Mouse (Mus musculus): ENCODE measurements around the gene Pnpla7. TPM values are rescaled to one million over a fixed set of nuclear protein-coding genes. Genes with fewer than 3 reads are reported as not detected.

Gene Pnpla7
- polyA plus RNA-seq (2017; shearing (Covaris generic)) = 10 to 100 TPM; 80.2 to 86.3 TPM

GRCm38 (mm10) chr2:24975704-24976297 is at the start of gene Pnpla7:
Gene Pnpla7, plus strand, starts transcription at chr2:24976033.

GRCm38 (mm10) chr2:24935057-24935796 is 40.6 kb upstream of the Pnpla7 start, which contains the start of gene Arrdc1:
Gene Arrdc1, minus strand, starts transcription at chr2:24935252.

GRCm38 (mm10) chr2:24949421-24950188 is 26.2 kb upstream of the Pnpla7 start, which contains the start of gene Zmynd19:
Gene Zmynd19, plus strand, starts transcription at chr2:24949792.

GRCm38 (mm10) chr2:24962304-24963000 is 13.4 kb upstream of the Pnpla7 start, which contains the start of gene Dph7:
Gene Dph7, plus strand, starts transcription at chr2:24962400.

GRCm38 (mm10) chr2:24974906-24975703 is 728 bp upstream of the Pnpla7 start, which contains the start of gene Mrpl41:
Gene Mrpl41, minus strand, starts transcription at chr2:24975098.

GRCm38 (mm10) chr2:25054221-25055067 is 78.6 kb downstream of the Pnpla7 start, which contains the start of gene Nsmf:
Gene Nsmf, plus strand, starts transcription at chr2:25054355.

GRCm38 (mm10) chr2:25080076-25080475 is 104.2 kb downstream of the Pnpla7 start, which contains the start of gene Entpd8:
Gene Entpd8, plus strand, starts transcription at chr2:25080304.

GRCm38 (mm10) chr2:25095109-25095850 is 119.4 kb downstream of the Pnpla7 start, which contains the start of gene Noxa1:
Gene Noxa1, minus strand, starts transcription at chr2:25095149.

Other genes with a start within 250 kb of the Pnpla7 start
- gene Cacna1b, start 212.9 kb upstream of the Pnpla7 start, polyA plus RNA-seq (2017; shearing (Covaris generic)) = under 1 TPM; 0.11 to 0.22 TPM
- gene Ehmt1, start 56.4 kb upstream of the Pnpla7 start, polyA plus RNA-seq (2017; shearing (Covaris generic)) = 10 to 100 TPM; 42.0 to 43.0 TPM
- gene Arrdc1, start 40.8 kb upstream of the Pnpla7 start, polyA plus RNA-seq (2017; shearing (Covaris generic)) = 100 to 1,000 TPM; 238 to 261 TPM
- gene Zmynd19, start 26.2 kb upstream of the Pnpla7 start, polyA plus RNA-seq (2017; shearing (Covaris generic)) = 10 to 100 TPM; 17.1 to 20.3 TPM
- 10 to 100 TPM; 31.9 to 39.7 TPM for gene Dph7, start 13.6 kb upstream of the Pnpla7 start, polyA plus RNA-seq (2017; shearing (Covaris generic))
- 10 to 100 TPM; 82.9 to 86.7 TPM for gene Mrpl41, start 935 bp upstream of the Pnpla7 start, polyA plus RNA-seq (2017; shearing (Covaris generic))
- gene Nsmf, start 78.3 kb downstream of the Pnpla7 start, polyA plus RNA-seq (2017; shearing (Covaris generic)) = 10 to 100 TPM; 35.8 to 65.7 TPM
- gene Entpd8, start 104.3 kb downstream of the Pnpla7 start, polyA plus RNA-seq (2017; shearing (Covaris generic)) = 1 to 10 TPM; 1.1 to 2.4 TPM
- gene Noxa1, start 119.1 kb downstream of the Pnpla7 start, polyA plus RNA-seq (2017; shearing (Covaris generic)) = 10 to 100 TPM in 1 of 2 experiments, 1 to 10 TPM in 1; 3.2 to 10.1 TPM
- 1 to 10 TPM; 4.9 to 8.7 TPM for gene Nrarp, start 204.7 kb downstream of the Pnpla7 start, polyA plus RNA-seq (2017; shearing (Covaris generic))
- 100 to 1,000 TPM; 105 to 119 TPM for gene Tor4a, start 220.9 kb downstream of the Pnpla7 start, polyA plus RNA-seq (2017; shearing (Covaris generic))
- 100 to 1,000 TPM; 141 to 186 TPM for gene Nelfb, start 235.5 kb downstream of the Pnpla7 start, polyA plus RNA-seq (2017; shearing (Covaris generic))
- 1 to 10 TPM in 1 of 2 experiments, under 1 TPM in 1; 0.29 to 1.4 TPM for gene Stpg3, start 238.6 kb downstream of the Pnpla7 start, polyA plus RNA-seq (2017; shearing (Covaris generic))
- gene Fam166a, start 242.7 kb downstream of the Pnpla7 start, polyA plus RNA-seq (2017; shearing (Covaris generic)) = under 1 TPM; 0.27 to 0.54 TPM
- 100 to 1,000 TPM; 172 to 185 TPM for gene Tubb4b, start 248.7 kb downstream of the Pnpla7 start, polyA plus RNA-seq (2017; shearing (Covaris generic))